ENCODE assay signal across 21 mouse cellular contexts in the genomic region with DNA sequence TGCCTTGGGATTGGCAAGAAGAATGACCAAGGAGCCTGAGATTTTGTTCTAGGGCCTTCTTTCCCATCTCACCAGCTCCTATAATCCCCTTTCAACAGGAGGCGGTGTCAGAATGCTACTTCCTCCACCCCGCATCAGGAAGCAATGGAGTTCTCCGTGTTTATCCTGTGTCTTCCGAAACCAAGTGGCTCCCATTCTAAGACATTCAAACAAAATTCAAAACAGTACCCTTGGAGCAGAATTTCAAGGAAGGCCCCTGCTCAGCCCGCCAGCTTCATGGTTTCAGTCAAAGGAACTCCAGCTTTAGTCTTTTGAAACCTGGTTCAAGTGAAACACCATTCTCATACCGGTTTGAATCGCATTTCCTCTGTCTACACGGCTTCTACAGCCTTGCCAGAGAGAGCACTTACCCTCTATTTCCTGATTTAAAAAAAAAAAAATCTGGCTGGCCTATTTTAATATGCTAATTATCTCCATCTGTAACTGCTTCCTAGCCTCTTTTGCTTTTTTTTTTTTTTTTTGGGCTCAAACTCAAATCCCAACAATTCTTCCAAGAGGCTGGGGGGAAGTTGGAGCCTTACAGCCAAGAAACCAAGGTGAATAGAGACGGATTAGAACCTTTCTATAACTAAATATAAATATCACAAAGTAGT.
A peak's percentile ranks its signal among the peaks of the same experiment; 100 is the strongest.
DNase-seq lines count a peak whose midpoint lies in the region; ATAC-seq and TF ChIP-seq lines count a peak whose summit lies in the region.
"Had no signal": no experiment of that assay in that cellular context is flagged by ENCODE, and none has a peak within 500 bp of the region (broad histone marks: within the 10 kb centered on the region; RNA-seq: fewer than 3 reads in every experiment).

No protein-coding gene starts in this region.

- H3K36me3 ChIP-seq in forebrain, embryonic 13.5 days (ENCODE audit: poor library complexity, severe bottlenecking), result no peaks in the 10 kb centered on the region
- no peaks in the 10 kb centered on the region for H3K36me3 ChIP-seq in forebrain, embryonic 12.5 days (replicated peaks)
- no peaks in the 10 kb centered on the region for H3K36me3 ChIP-seq in embryonic facial prominence, embryonic 12.5 days
- H3K36me3 ChIP-seq in intestine, postnatal 0 days (ENCODE audit: control insufficient read depth, insufficient read depth), result no peaks in the 10 kb centered on the region
- no peaks in the 10 kb centered on the region for H3K36me3 ChIP-seq in heart, embryonic 12.5 days

- H3K27me3 ChIP-seq in forebrain, embryonic 13.5 days, result no peaks in the 10 kb centered on the region
- no peaks in the 10 kb centered on the region for H3K27me3 ChIP-seq in forebrain, embryonic 12.5 days
- H3K27me3 ChIP-seq in embryonic facial prominence, embryonic 12.5 days, result no peaks in the 10 kb centered on the region
- no peaks in the 10 kb centered on the region for H3K27me3 ChIP-seq in intestine, postnatal 0 days (replicated peaks; ENCODE audit: control insufficient read depth, insufficient read depth, low read length)
- H3K27me3 ChIP-seq in heart, embryonic 12.5 days (replicated peaks), result no peaks in the 10 kb centered on the region

- TF ChIP-seq CTCF in intestine, postnatal 0 days (IDR thresholded peaks at IDR 0.05; ENCODE audit: low read depth), result no peak

- WGBS in forebrain, embryonic 13.5 days, result 83% methylated on average over 9 of the region's 9 CpGs
- WGBS in forebrain, embryonic 12.5 days, result 79% methylated on average over 9 of the region's 9 CpGs
- 58% methylated on average over 9 of the region's 9 CpGs for WGBS in embryonic facial prominence, embryonic 12.5 days
- WGBS in intestine, postnatal 0 days, result 73% methylated on average over 9 of the region's 9 CpGs
- 81% methylated on average over 9 of the region's 9 CpGs for WGBS in heart, embryonic 12.5 days

- no peak overlapping the region for H3K4me2 ChIP-seq in forebrain, embryonic 13.5 days
- no peak overlapping the region for H3K4me2 ChIP-seq in forebrain, embryonic 12.5 days
- no peak overlapping the region for H3K4me2 ChIP-seq in embryonic facial prominence, embryonic 12.5 days (replicated peaks)
- no peak overlapping the region for H3K4me2 ChIP-seq in intestine, postnatal 0 days (replicated peaks; ENCODE audit: low read depth)
- H3K4me2 ChIP-seq in heart, embryonic 12.5 days, result no peak overlapping the region
- H3K4me2 ChIP-seq: liver, embryonic 11.5 days had no signal

- peak; percentile 23 to 24 for DNase-seq in layer of hippocampus, postnatal 10 days (ENCODE audit: low spot score in 2 of 2)
- no peak for DNase-seq in layer of hippocampus, adult 11-12 months (ENCODE audit: low spot score)
- DNase-seq in brain, adult 2 months (ENCODE audit: low read depth, low spot score), result peak; percentile 13
- DNase-seq: adrenal gland, postnatal 36 days; cerebellum, postnatal 14 days; embryo, embryonic 11 days; gastrocnemius, postnatal 10 days; heart, adult 11 months; heart, postnatal 36 days; kidney, adult 11 months; lung, adult 18-20 months; lung, postnatal 4 days; retina, postnatal 1 day; thymus, postnatal 14 days had no signal

- H3K27ac ChIP-seq in forebrain, embryonic 13.5 days, result no peak overlapping the region
- H3K27ac ChIP-seq in forebrain, embryonic 12.5 days, result no peak overlapping the region
- peak overlapping the region; percentile 30; the same call in 1 of the 2 replicates for H3K27ac ChIP-seq in embryonic facial prominence, embryonic 12.5 days
- H3K27ac ChIP-seq in intestine, postnatal 0 days (ENCODE audit: low read depth, low read length), result no peak overlapping the region
- no peak overlapping the region for H3K27ac ChIP-seq in heart, embryonic 12.5 days (ENCODE audit: poor library complexity, severe bottlenecking)

- H3K4me3 ChIP-seq in forebrain, embryonic 13.5 days, result no peak overlapping the region
- H3K4me3 ChIP-seq in forebrain, embryonic 12.5 days (replicated peaks), result no peak overlapping the region
- H3K4me3 ChIP-seq in embryonic facial prominence, embryonic 12.5 days, result no peak overlapping the region
- H3K4me3 ChIP-seq in intestine, postnatal 0 days (ENCODE audit: low read depth, low read length), result no peak overlapping the region
- H3K4me3 ChIP-seq in heart, embryonic 12.5 days, result no peak overlapping the region

- no peaks in the 10 kb centered on the region for H3K9me3 ChIP-seq in forebrain, embryonic 13.5 days (replicated peaks)
- no peaks in the 10 kb centered on the region for H3K9me3 ChIP-seq in forebrain, embryonic 12.5 days
- H3K9me3 ChIP-seq in embryonic facial prominence, embryonic 12.5 days, result no peaks in the 10 kb centered on the region
- H3K9me3 ChIP-seq in intestine, postnatal 0 days (ENCODE audit: control insufficient read depth), result no peaks in the 10 kb centered on the region
- H3K9me3 ChIP-seq in heart, embryonic 12.5 days (replicated peaks), result no peaks in the 10 kb centered on the region

- no peak overlapping the region for H3K9ac ChIP-seq in forebrain, embryonic 13.5 days
- no peak overlapping the region for H3K9ac ChIP-seq in forebrain, embryonic 12.5 days
- H3K9ac ChIP-seq in embryonic facial prominence, embryonic 12.5 days, result no peak overlapping the region
- no peak overlapping the region for H3K9ac ChIP-seq in intestine, postnatal 0 days (ENCODE audit: low read depth, low read length)
- no peak overlapping the region for H3K9ac ChIP-seq in heart, embryonic 12.5 days

- ATAC-seq in forebrain, embryonic 13.5 days, result peak; percentile 59; the same call in 1 of the 2 replicates
- no peak for ATAC-seq in forebrain, embryonic 12.5 days (ENCODE audit: low FRiP score)
- ATAC-seq in embryonic facial prominence, embryonic 12.5 days (ENCODE audit: insufficient number of reproducible peaks, insufficient read depth, low FRiP score, low TSS enrichment), result no peak
- no peak for ATAC-seq in intestine, postnatal 0 days
- no peak for ATAC-seq in heart, embryonic 12.5 days (ENCODE audit: insufficient number of reproducible peaks, low FRiP score)
- ATAC-seq: hindbrain, embryonic 16.5 days had no signal

- no peaks in the 10 kb centered on the region for H3K4me1 ChIP-seq in forebrain, embryonic 13.5 days
- H3K4me1 ChIP-seq in forebrain, embryonic 12.5 days, result no peaks in the 10 kb centered on the region
- H3K4me1 ChIP-seq in embryonic facial prominence, embryonic 12.5 days, result no peaks in the 10 kb centered on the region
- H3K4me1 ChIP-seq in intestine, postnatal 0 days (replicated peaks; ENCODE audit: control insufficient read depth, insufficient read depth, low read length), result no peaks in the 10 kb centered on the region
- no peaks in the 10 kb centered on the region for H3K4me1 ChIP-seq in heart, embryonic 12.5 days (replicated peaks)
